Mouse (Mus musculus): ENCODE measurements around the gene Skil. TPM values are rescaled to one million over a fixed set of nuclear protein-coding genes. Genes with fewer than 3 reads are reported as not detected.

The Skil gene
- polyA plus RNA-seq, 1 experiment = 62.7 TPM

DNA sequence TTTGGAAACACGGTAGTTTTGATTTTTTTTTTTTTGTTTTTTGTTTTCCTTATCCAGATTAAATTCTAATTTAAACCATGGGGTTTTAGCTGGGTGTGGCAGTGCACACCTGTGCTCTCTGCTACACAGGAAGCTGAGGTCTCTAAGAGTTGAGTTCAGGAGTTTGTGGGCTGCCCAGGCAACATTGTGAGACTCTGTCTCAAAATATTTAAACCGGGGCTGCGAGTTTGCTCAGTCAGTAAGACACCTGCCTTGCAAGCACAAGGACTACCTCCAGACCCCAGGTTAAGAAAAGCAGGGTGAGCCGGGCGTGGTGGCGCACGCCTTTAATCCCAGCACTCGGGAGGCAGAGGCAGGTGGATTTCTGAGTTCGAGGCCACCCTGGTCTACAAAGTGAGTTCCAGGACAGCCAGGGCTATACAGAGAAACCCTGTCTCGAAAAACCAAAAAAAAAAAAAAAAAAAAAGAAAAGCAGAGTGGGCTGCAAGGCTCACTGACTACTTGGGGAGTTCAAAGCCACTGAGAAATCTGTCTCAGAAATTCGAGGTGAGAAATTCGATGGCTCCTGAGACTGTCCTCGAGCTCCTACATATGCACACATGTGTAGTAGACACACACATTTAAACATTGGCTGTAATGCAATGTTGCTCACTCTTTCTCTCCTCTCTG lies 11.9 kb upstream of the Skil start:
- Histone ChIP-seq H3K4me3 (ENCODE audit: insufficient read depth, low read length) (no peak overlapping the region), H3K27ac (ENCODE audit: insufficient read depth, low read length) (no peak overlapping the region), H3K4me1 (ENCODE audit: control insufficient read depth, insufficient read depth, low read length) (peaks cover 5% of the 10 kb centered on the region)
- TF ChIP-seq POLR2A (IDR thresholded peaks at IDR 0.05; ENCODE audit: low read depth, low read length) (no peak), CTCF (IDR thresholded peaks at IDR 0.05; ENCODE audit: borderline replicate concordance, insufficient read depth, low read length) (no peak)

DNA sequence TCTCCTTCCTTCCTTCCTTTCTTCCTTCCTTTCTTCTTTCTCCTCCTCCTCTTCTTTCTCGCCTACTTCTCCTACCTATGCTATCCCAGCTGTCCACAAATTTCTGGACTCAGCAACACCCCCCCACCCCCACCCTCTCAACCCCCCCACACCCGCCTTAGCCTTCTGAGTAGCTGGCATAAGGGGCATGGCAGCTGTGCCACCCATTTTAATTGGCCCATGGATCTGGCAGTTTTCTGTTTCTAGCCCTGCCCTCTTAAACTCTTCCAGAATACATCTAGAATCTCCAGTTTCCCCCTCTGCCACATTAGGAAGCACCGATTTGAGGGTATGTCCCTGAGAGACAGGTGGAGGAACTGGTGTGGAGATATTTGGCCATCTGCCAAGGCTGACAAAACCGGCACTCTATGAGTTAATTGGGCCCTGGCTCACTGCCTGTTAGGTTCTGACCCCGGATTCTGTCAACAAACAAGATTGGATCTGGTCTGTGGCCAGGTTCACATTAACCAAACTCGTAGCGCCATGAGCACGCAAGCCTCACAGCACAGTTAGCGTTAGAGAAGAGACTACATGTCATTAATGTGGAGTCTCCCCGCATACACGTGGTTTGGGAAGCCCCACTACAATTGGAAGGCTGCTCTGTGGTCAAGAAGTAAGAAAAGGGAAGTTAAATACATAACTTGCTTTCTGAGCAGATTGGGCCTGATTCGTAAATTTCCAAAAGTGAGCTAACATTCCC lies 11.2 kb upstream of the Skil start:
- TF ChIP-seq POLR2A (IDR thresholded peaks at IDR 0.05; ENCODE audit: low read depth, low read length) = no peak
- TF ChIP-seq CTCF (IDR thresholded peaks at IDR 0.05; ENCODE audit: borderline replicate concordance, insufficient read depth, low read length) = no peak
- H3K4me3 ChIP-seq (ENCODE audit: insufficient read depth, low read length) = no peak overlapping the region
- H3K4me1 ChIP-seq (ENCODE audit: control insufficient read depth, insufficient read depth, low read length) = peaks cover 5% of the 10 kb centered on the region
- no peak overlapping the region for H3K27ac ChIP-seq (ENCODE audit: insufficient read depth, low read length)

DNA sequence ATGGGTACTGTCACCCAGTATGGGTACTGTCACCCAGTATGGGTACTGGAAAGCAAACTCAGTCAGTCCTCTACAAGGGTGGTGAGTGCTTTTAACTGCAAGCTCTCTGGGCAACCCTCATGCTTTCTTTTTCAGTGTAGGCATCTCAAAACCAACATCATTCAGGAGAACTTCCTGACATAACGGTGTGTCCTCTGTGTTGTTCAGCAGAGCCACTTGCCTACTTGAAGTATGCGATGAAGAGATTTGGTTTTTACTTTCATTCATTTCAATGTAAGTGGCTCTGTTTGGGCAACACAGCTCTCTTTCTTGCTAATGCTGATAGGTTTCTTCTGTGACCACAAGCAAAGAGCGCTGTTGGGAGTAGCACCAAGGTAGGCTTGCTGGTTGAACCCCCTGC lies 9.9 kb upstream of the Skil start:
- TF ChIP-seq CTCF (IDR thresholded peaks at IDR 0.05; ENCODE audit: borderline replicate concordance, insufficient read depth, low read length) = no peak
- TF ChIP-seq POLR2A (IDR thresholded peaks at IDR 0.05; ENCODE audit: low read depth, low read length) = no peak
- Histone ChIP-seq H3K27ac (ENCODE audit: insufficient read depth, low read length) (no peak overlapping the region), H3K4me3 (ENCODE audit: insufficient read depth, low read length) (no peak overlapping the region)

GRCm38 (mm10) chr3:31088789-31089775 lies 5.8 kb upstream of the Skil start:
- TF ChIP-seq CTCF (IDR thresholded peaks at IDR 0.05; ENCODE audit: borderline replicate concordance, insufficient read depth, low read length) (no peak), POLR2A (IDR thresholded peaks at IDR 0.05; ENCODE audit: low read depth, low read length) (no peak)
- H3K4me1 ChIP-seq (ENCODE audit: control insufficient read depth, insufficient read depth, low read length) = peaks cover 4% of the 10 kb centered on the region; the same call in 1 of the 2 replicates
- H3K4me3 ChIP-seq (ENCODE audit: insufficient read depth, low read length) = no peak overlapping the region
- no peak overlapping the region for H3K27ac ChIP-seq (ENCODE audit: insufficient read depth, low read length)

More for the DNA sequence above, 9.9 kb upstream of the Skil start:
- peaks cover 5% of the 10 kb centered on the region for H3K4me1 ChIP-seq (ENCODE audit: control insufficient read depth, insufficient read depth, low read length)

DNA sequence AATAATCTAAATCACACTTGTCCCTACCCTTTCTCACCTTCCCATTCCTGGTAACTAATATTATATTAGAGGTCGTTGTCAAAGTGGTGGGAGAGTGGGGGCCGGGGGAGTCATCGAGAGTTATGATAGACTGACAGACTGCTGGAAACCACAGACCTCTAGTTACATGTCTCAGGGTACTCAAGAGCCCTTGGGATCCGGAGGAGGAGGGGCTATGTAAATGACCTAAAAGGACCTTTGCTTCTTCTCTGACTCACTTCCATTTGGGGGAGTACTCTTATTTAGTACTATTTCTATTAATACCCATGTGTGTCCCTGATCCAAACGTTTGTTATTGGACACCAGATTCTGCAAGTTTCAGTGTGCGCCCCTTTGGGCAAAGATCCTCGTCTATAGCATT lies 4.9 kb upstream of the Skil start:
- TF ChIP-seq CTCF (IDR thresholded peaks at IDR 0.05; ENCODE audit: borderline replicate concordance, insufficient read depth, low read length) = no peak
- no peak for TF ChIP-seq POLR2A (IDR thresholded peaks at IDR 0.05; ENCODE audit: low read depth, low read length)
- Histone ChIP-seq H3K4me1 (ENCODE audit: control insufficient read depth, insufficient read depth, low read length) (peaks cover 4% of the 10 kb centered on the region; the same call in 1 of the 2 replicates), H3K4me3 (ENCODE audit: insufficient read depth, low read length) (no peak overlapping the region), H3K27ac (ENCODE audit: insufficient read depth, low read length) (no peak overlapping the region)

DNA sequence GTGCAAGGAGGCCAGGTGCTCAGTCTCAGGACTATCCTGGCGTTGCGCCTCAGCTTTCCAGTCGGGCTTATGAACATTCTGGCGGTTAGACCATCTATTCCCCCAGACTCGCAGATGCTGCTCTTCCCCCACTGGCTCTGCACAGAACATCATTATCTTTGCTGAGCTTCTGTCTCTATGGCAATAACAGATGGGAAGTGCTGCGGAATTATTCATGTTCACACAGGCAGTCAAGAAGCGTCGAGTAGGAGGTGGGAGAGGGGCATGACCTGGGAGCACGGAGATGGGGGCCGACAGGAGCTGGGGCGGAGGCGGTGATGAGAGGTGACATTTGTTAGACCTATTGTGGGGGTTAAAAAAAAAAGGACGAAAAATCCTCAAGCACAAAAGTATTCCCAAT lies 1.7 kb upstream of the Skil start:
- Histone ChIP-seq H3K4me1 (ENCODE audit: control insufficient read depth, insufficient read depth, low read length) (peaks cover 11% of the 10 kb centered on the region), H3K27ac (ENCODE audit: insufficient read depth, low read length) (peak overlapping the region; percentile 99; the same call in 1 of the 2 replicates), H3K4me3 (ENCODE audit: insufficient read depth, low read length) (peak overlapping the region; percentile 7)
- TF ChIP-seq POLR2A (IDR thresholded peaks at IDR 0.05; ENCODE audit: low read depth, low read length) (no peak), CTCF (IDR thresholded peaks at IDR 0.05; ENCODE audit: borderline replicate concordance, insufficient read depth, low read length) (no peak)

DNA sequence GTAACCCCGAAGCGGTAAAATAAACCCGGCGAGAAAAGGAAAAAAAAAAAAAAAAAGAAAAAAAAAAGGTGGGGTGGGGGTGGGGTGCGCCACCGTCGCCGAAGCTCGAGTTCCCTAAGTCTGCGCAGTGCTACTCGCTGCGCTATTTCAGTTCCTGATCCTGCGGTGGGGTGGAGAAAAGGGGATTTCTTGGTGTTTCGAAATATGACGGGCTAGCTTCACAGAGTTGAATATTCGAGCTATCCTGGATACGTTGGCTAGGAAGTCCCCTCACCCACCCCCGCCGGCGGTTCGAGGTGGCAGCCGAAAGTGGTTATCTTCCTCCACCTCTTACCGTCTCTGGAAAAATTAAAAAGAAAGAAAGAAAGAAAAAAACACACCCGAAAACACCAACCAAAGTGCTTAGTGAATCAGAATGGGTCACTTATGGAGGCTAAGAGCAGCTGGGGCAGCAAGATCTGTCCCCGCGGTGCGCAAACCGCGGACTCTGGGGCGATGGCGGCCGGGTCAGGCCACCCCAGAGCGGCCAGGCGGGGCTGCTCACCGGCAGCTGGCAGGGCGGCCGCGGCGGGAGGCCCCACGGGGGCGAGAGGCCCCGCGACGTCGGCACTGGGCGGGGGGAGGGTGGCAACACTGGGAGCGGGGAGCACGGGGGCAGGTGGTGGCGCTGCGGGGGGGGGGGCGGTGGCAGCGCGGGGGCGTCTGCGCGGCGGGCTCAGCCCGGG lies 1.1 kb upstream of the Skil start:
- peaks cover 13% of the 10 kb centered on the region for H3K4me1 ChIP-seq (ENCODE audit: control insufficient read depth, insufficient read depth, low read length)
- TF ChIP-seq POLR2A (IDR thresholded peaks at IDR 0.05; ENCODE audit: low read depth, low read length) = peak; percentile 32
- no peak for TF ChIP-seq CTCF (IDR thresholded peaks at IDR 0.05; ENCODE audit: borderline replicate concordance, insufficient read depth, low read length)
- peak overlapping the region; percentile 99 for H3K27ac ChIP-seq (ENCODE audit: insufficient read depth, low read length)
- peak overlapping the region; percentile 54 for H3K4me3 ChIP-seq (ENCODE audit: insufficient read depth, low read length)

- H3K27ac ChIP-seq (ENCODE audit: insufficient read depth, low read length) = peak overlapping the region; percentile 88
- H3K4me1 ChIP-seq (ENCODE audit: control insufficient read depth, insufficient read depth, low read length) = peaks cover 16% of the 10 kb centered on the region
- peak overlapping the region; percentile 99 for H3K4me3 ChIP-seq (ENCODE audit: insufficient read depth, low read length)
- TF ChIP-seq POLR2A (IDR thresholded peaks at IDR 0.05; ENCODE audit: low read depth, low read length) = no peak
- TF ChIP-seq CTCF (IDR thresholded peaks at IDR 0.05; ENCODE audit: borderline replicate concordance, insufficient read depth, low read length) = no peak
Observed at GRCm38 (mm10) chr3:31095179-31095490, 277 bp downstream of the Skil start.

Data from embryonic fibroblast, embryonic 13.5 days (primary cell).